Mouse (Mus musculus): ENCODE results near the gene Sh3bgr. TPM values are rescaled to one million over a fixed set of nuclear protein-coding genes. Genes with fewer than 3 reads are reported as not detected.

Gene Sh3bgr
- total and polyA plus RNA-seq, 3 experiments: 0.38 to 0.70 TPM; not detected in 1

DNA sequence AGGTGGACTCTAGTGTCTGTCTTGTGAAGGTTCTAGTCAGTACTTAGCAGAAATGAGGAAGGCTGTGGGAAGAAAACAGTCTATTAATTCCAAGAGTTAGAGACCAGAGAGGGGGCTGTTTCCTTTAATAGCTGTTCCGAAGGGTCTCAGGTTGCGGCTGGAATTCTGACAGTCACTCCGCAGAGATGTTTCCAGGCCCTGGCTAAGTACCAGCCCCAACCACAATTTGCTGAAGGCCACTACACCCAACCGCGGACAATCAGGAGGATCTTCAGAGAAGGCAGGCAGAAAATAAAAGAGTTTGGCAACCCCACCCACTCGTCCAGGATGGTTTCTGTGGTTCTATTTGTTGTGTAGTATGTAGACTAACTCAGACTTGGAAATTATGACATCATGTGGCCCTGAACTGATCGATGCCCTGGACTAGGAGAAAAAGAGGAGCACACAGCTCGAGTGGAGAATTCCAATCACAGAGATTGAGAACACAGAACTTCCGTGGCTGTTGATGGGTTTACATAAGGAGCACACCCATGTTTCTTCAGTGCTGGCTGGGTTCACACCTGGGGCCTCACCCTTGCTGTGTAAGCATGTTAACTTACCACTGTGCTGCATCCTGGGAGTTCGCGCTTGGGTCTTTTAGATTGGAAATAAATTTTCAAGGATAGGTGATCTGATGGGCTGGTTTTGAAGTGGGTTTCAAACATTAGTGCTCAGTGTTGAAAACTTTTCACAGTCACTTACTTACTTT lies 1.4 kb downstream of the Sh3bgr start:
- Histone ChIP-seq H3K9ac (ENCODE audit: insufficient read depth, low read depth) (no peak overlapping the region), H3K4me3 (replicated peaks in 1 of 3; ENCODE audit: low read depth in 2 of 3, low read length in 2 of 3, poor library complexity in 1 of 3) (no peak overlapping the region), H3K4me1 (ENCODE audit: control insufficient read depth in 1 of 2, insufficient read depth in 2 of 2) (peaks cover 2 to 3% of the 10 kb centered on the region in 2 experiments; a peak in 2 of 4 replicates), H3K36me3 (replicated peaks in 1 of 2; ENCODE audit: control insufficient read depth in 1 of 2, insufficient read depth in 1 of 2, low read length in 1 of 2) (no peaks in the 10 kb centered on the region), H3K9me3 (replicated peaks; ENCODE audit: low read length) (no peaks in the 10 kb centered on the region), H3K27me3 (replicated peaks) (no peaks in the 10 kb centered on the region), H3K27ac (ENCODE audit: insufficient read depth, low read depth) (no peak overlapping the region), H3K4me2 (ENCODE audit: insufficient read depth, low read depth, poor library complexity, severe bottlenecking) (no peak overlapping the region), H3K79me2 (replicated peaks; ENCODE audit: control insufficient read depth, extremely low read depth, insufficient read depth, poor library complexity, severe bottlenecking) (no peaks in the 10 kb centered on the region)
- no peak for DNase-seq (ENCODE audit: extremely low read depth)
- TF ChIP-seq USF1 (IDR thresholded peaks at IDR 0.05; ENCODE audit: low read depth, low read length): no peak
- no peak for TF ChIP-seq CHD1 (IDR thresholded peaks at IDR 0.05; ENCODE audit: low read depth, low read length)
- no peak for TF ChIP-seq NRF1 (IDR thresholded peaks at IDR 0.05; ENCODE audit: low read depth, low read length)
- TF ChIP-seq USF2 (conservative IDR thresholded peaks at IDR 0.05; ENCODE audit: low read depth, low read length): no peak
- in situ Hi-C loops (cut with MboI; ENCODE audit: low pct_ligation_motif_present, low pct_unique_long_range_greater_than_20kb, low sequenced_read_pairs): no loop called here
- dilution Hi-C loops (cut with MboI; ENCODE audit: extremely low pct_ligation_motif_present, extremely low pct_unique_long_range_greater_than_20kb, low sequenced_read_pairs): no loop called here

DNA sequence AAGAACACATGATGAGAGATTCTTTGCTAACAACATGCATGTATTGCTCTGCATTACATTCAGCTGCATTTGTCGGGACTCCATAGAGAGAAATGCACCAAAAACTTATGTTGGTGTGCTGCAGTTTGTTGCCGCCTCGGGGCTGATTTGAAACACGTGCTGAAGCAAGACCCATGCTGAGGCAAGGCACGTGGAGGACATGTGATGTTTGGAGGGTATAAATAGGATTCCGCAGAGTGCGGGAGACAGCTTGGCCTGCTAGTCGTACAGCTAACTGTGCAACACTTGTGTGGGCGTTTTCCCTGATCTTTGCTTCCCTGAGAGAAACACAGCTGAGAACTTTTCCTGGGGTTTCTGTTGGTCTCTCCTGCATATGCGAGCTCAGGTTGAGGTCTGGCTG lies 9.5 kb downstream of the Sh3bgr start:
- H3K4me2 ChIP-seq (ENCODE audit: insufficient read depth, low read depth, poor library complexity, severe bottlenecking): no peak overlapping the region
- peaks cover 17 to 34% of the 10 kb centered on the region in 2 experiments for H3K4me1 ChIP-seq (ENCODE audit: control insufficient read depth in 1 of 2, insufficient read depth in 2 of 2)
- in situ Hi-C loops (cut with MboI; ENCODE audit: low pct_ligation_motif_present, low pct_unique_long_range_greater_than_20kb, low sequenced_read_pairs): no loop called here
- H3K36me3 ChIP-seq (replicated peaks in 1 of 2; ENCODE audit: control insufficient read depth in 1 of 2, insufficient read depth in 1 of 2, low read length in 1 of 2): no peaks in the 10 kb centered on the region
- no peaks in the 10 kb centered on the region for H3K27me3 ChIP-seq (replicated peaks)
- H3K9ac ChIP-seq (ENCODE audit: insufficient read depth, low read depth): no peak overlapping the region
- dilution Hi-C loops (cut with MboI; ENCODE audit: extremely low pct_ligation_motif_present, extremely low pct_unique_long_range_greater_than_20kb, low sequenced_read_pairs): no loop called here
- no peak for DNase-seq (ENCODE audit: extremely low read depth)
- peaks cover 8% of the 10 kb centered on the region for H3K9me3 ChIP-seq (replicated peaks; ENCODE audit: low read length)
- no peak overlapping the region for H3K27ac ChIP-seq (ENCODE audit: insufficient read depth, low read depth)
- H3K4me3 ChIP-seq (replicated peaks in 1 of 3; ENCODE audit: low read depth in 2 of 3, low read length in 2 of 3, poor library complexity in 1 of 3): no peak overlapping the region
- H3K79me2 ChIP-seq (replicated peaks; ENCODE audit: control insufficient read depth, extremely low read depth, insufficient read depth, poor library complexity, severe bottlenecking): no peaks in the 10 kb centered on the region
- TF ChIP-seq TBP (conservative IDR thresholded peaks at IDR 0.05; ENCODE audit: low read depth, low read length) (no peak), MAX (IDR thresholded peaks at IDR 0.05; ENCODE audit: low read length) (0 out of 2 replicates have a peak, but pooled peaks have one; percentile 17), IRF4 (IDR thresholded peaks at IDR 0.05; ENCODE audit: low read depth, low read length) (no peak), MAFK (IDR thresholded peaks at IDR 0.05; ENCODE audit: insufficient replicate concordance, low read length) (no peak), MAZ (IDR thresholded peaks at IDR 0.05; ENCODE audit: low read depth, low read length) (no peak), SMC3 (IDR thresholded peaks at IDR 0.05; ENCODE audit: low read depth, low read length) (no peak), MXI1 (IDR thresholded peaks at IDR 0.05; ENCODE audit: low read depth, low read length) (no peak)

DNA sequence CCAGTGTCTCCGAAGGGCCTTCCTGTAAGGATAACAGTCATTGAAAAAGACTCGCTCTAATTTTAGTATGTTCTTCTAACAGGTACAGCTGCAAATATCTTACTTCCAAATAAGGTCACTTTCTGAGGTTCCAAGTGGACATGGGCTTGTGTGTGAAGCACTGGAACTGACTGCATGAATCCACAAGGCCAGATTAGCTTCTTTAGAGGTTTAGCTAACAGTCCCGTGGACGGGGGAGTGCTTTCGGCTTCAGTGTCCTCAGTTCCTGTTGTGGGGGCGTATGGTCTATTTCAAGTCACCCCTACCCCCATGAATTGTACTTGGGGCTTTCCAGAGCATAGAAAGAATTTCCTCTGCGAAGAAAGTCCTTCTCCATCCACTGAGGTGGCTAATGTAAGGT lies 10.6 kb downstream of the Sh3bgr start:
- no peaks in the 10 kb centered on the region for H3K27me3 ChIP-seq (replicated peaks)
- peaks cover 8% of the 10 kb centered on the region for H3K9me3 ChIP-seq (replicated peaks; ENCODE audit: low read length)
- no peaks in the 10 kb centered on the region for H3K36me3 ChIP-seq (replicated peaks in 1 of 2; ENCODE audit: control insufficient read depth in 1 of 2, insufficient read depth in 1 of 2, low read length in 1 of 2)
- in situ Hi-C loops (cut with MboI; ENCODE audit: low pct_ligation_motif_present, low pct_unique_long_range_greater_than_20kb, low sequenced_read_pairs) (no loop called here), dilution Hi-C loops (cut with MboI; ENCODE audit: extremely low pct_ligation_motif_present, extremely low pct_unique_long_range_greater_than_20kb, low sequenced_read_pairs) (no loop called here)
- H3K4me3 ChIP-seq (replicated peaks in 1 of 3; ENCODE audit: low read depth in 2 of 3, low read length in 2 of 3, poor library complexity in 1 of 3): no peak overlapping the region
- DNase-seq (ENCODE audit: extremely low read depth): peak; percentile 74
- H3K79me2 ChIP-seq (replicated peaks; ENCODE audit: control insufficient read depth, extremely low read depth, insufficient read depth, poor library complexity, severe bottlenecking): no peaks in the 10 kb centered on the region
- H3K9ac ChIP-seq (ENCODE audit: insufficient read depth, low read depth): no peak overlapping the region
- H3K4me1 ChIP-seq (ENCODE audit: control insufficient read depth in 1 of 2, insufficient read depth in 2 of 2): peaks cover 17 to 36% of the 10 kb centered on the region in 2 experiments
- no peak overlapping the region for H3K27ac ChIP-seq (ENCODE audit: insufficient read depth, low read depth)
- H3K4me2 ChIP-seq (ENCODE audit: insufficient read depth, low read depth, poor library complexity, severe bottlenecking): no peak overlapping the region
- TF ChIP-seq RAD21 (IDR thresholded peaks at IDR 0.05; ENCODE audit: low read depth, low read length) (no peak), PAX5 (IDR thresholded peaks at IDR 0.05; ENCODE audit: low read length) (no peak), BHLHE40 (IDR thresholded peaks at IDR 0.05; ENCODE audit: low read depth, low read length) (peak; percentile 67), USF1 (IDR thresholded peaks at IDR 0.05; ENCODE audit: low read depth, low read length) (no peak), IRF4 (IDR thresholded peaks at IDR 0.05; ENCODE audit: low read depth, low read length) (no peak; the same call in 1 of the 2 replicates), MXI1 (IDR thresholded peaks at IDR 0.05; ENCODE audit: low read depth, low read length) (no peak), ZMIZ1 (IDR thresholded peaks at IDR 0.05; ENCODE audit: low read depth, low read length) (peak; percentile 44; the same call in 1 of the 2 replicates), CHD2 (IDR thresholded peaks at IDR 0.05; ENCODE audit: low read length) (peak; percentile 51; the same call in 1 of the 2 replicates), JUND (conservative IDR thresholded peaks at IDR 0.05; ENCODE audit: low read depth, low read length) (no peak; the same call in 1 of the 2 replicates), MAZ (IDR thresholded peaks at IDR 0.05; ENCODE audit: low read depth, low read length) (no peak), SIN3A (IDR thresholded peaks at IDR 0.05; ENCODE audit: low read length) (no peak; the same call in 1 of the 2 replicates), USF2 (conservative IDR thresholded peaks at IDR 0.05; ENCODE audit: low read depth, low read length) (no peak), TBP (conservative IDR thresholded peaks at IDR 0.05; ENCODE audit: low read depth, low read length) (0 out of 2 replicates have a peak, but pooled peaks have one; percentile 54), HCFC1 (IDR thresholded peaks at IDR 0.05; ENCODE audit: low read depth, low read length) (no peak), JUN (IDR thresholded peaks at IDR 0.05; ENCODE audit: insufficient read depth, low read depth, low read length) (no peak), RCOR1 (conservative IDR thresholded peaks at IDR 0.05; ENCODE audit: low read depth, low read length) (no peak), CHD1 (IDR thresholded peaks at IDR 0.05; ENCODE audit: low read depth, low read length) (no peak), MYC (IDR thresholded peaks at IDR 0.05; ENCODE audit: low read depth, low read length) (no peak), POLR2AphosphoS2 (IDR thresholded peaks at IDR 0.05; ENCODE audit: low read depth, low read length) (no peak)

Data from CH12.LX (cell line).